Mouse (Mus musculus): ENCODE data around the gene Narfl.

GRCm38 (mm10) chr17:25754241-25754640 lies 19.3 kb upstream of the Narfl start, which contains the start of gene Msln:
- TF ChIP-seq GATA1 (IDR thresholded peaks at IDR 0.05; ENCODE audit: borderline replicate concordance, low read length) (no peak), FLI1 (IDR thresholded peaks at IDR 0.05; ENCODE audit: low read length) (no peak)

Data from megakaryocyte, embryonic 14.5 days (primary cell).